Mouse (Mus musculus) gastrocnemius, adult 8-10 months (tissue): ENCODE data around the gene Fam8a1. TPM values are rescaled to one million over a fixed set of nuclear protein-coding genes. Genes with fewer than 3 reads are reported as not detected.

Source experiments
- DNase-seq, 2 experiments: peaks; one replicate each; pipeline ENCODE4 v3.0.0; 2022; ENCODE audit warnings: low spot score in 2 of 2
- total RNA-seq, 4 experiments: library from RNA; stranded (reverse); gene quantifications; 2 replicates each; pipeline ENCODE4 v1.2.4; 2022

The Fam8a1 gene
- 10 to 100 TPM; 33.0 to 40.0 (median 35.2) TPM for total RNA-seq

DNA sequence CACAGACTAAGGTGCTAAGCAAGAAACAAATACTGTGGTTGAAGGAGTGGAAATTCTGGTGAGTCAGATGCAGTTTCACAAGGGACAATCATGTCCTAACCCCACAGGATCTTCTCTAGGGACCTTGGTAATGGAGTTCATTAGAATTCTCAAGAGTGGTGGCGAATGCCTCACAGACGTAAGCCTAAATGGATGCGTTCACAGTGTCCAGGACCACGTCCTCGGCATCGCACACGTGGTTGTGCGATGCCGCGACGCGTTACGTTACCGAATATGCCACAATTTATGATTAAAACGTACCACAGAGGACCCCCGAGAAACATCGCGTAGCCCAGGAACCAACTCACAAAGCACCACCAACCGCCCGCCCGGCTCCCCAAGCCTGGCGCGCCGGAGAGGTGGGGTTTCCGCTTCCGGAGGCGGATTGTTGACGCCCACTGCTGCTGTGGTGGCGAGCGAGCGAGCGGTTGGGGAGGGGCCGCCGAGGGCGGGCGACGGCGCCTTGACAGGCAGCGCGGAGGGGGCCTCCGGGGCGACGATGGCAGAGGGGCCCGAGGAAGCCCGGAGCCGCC lies at the start of gene Fam8a1:
Gene Fam8a1, plus strand, starts transcription at position 475 of the 572 bp plus-strand sequence.
- DNase-seq: peak; percentile 86 to 87

DNA sequence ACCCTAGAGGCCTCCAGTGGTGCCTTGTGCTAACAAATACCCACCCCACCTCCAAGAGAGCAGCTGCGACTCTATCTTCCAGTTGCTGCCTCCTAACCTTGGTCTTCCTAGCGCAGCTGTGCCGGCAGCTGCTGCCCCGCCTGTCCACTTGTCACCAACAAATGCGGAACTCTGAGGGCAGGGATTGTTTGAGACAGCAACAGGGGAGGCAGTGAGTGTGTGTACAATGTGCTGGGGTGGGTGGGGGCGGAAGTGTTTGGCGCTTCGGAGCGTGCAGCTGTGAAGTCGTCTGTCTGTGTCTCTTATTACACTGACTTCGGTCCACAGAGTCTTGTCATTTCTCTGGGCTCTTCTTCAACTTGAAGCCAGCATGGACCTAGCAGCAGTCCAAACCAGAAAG lies 49.7 kb upstream of the Fam8a1 start:
- peak in 1 of 2 experiments; percentile 18 for DNase-seq

DNA sequence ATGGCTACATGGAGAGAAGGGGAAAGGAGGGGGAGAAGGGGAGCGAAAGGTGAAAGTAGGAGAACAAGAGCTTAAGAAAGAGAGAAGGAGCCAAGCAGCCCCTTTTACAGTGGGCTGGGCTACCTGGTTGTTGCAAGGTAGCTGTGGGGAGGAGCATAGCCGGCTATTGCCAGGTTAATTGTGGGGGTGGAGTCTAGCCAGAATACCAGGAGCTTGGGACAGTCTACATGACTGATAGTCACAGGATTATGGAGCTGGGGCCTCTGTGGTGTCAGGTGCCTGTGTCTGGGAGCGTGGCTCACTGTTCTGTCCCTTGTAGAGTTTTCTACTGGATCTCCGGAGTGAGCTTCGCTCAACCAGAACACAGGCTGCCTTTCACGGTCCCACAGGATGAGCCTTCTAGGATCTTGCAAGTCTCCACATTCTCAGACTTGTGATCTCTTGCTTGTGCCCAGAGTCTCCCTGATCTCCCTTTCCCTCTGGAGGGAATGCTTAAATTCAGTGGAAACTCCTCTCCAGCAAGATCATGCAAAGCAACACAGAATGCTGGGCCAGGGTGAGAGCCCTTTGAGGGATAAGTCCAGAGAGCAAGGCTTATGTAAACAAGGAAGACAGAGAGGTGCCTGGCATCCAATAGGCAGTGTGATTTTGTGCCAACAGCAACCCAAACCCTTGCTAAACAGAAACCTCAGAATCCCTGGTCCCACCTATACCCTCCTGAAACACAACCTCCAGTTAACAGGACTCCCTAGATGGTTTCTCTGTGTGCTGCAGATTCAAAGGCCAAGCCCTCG lies 48.2 kb upstream of the Fam8a1 start:
- no peak for DNase-seq

DNA sequence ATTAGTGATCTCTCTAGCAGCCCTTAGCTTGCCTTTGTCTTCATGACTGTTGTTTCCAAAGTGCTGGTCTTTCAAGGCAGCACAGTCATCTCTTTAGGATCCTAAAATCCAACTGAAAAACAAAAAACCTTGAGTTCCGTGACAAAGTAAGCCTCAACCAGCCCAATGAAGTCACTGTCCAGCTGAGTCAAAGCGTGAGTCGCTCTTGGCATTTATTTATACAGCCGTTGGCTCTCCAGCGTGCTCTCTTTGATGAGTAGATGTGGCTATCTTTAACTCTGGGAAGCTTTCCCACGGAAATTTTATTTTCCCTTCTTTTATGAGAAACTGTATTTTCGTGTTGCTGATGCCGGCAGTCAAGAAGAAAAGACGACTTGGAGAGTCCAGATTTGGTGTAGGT lies 42.7 kb upstream of the Fam8a1 start:
- DNase-seq: no peak

DNA sequence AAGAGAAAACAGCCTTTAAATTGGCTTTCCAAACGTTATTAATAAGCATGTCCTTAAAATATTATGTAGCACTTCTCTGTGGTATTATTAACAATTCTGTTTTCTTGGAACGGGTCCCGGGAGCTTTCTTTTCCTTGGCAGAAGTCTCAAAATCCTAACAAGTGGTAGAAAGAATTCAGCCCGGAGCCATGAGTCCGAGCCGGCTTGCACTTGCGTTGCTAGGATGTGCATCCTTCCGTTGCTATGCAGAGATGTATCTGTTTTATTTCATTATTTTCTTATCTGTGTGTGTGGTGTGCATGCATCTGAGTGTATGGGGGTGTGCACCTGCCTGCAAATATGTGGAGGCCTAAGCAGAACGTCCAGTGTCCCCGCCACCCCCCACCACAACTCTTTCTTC lies 41.5 kb upstream of the Fam8a1 start:
- DNase-seq: no peak

DNA sequence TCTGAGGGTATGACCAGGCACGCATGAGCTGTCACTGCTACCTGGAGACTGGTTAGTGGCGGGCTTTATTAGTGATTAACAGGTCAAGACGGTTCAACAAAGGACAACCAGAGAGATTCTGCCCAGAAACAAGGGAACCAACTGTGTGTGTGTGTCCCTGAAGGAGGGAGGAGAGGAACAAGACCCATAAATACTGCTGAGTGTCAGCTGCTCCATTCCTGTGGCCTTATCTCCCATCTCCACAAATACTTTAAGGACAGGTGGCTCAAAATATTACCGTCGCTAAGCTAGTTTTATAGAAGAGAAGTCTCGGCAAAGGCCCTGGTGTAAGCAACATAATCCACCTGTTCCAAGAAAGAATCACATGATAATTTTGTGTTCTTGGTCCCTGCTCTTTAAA lies 39.9 kb upstream of the Fam8a1 start:
- DNase-seq: no peak

DNA sequence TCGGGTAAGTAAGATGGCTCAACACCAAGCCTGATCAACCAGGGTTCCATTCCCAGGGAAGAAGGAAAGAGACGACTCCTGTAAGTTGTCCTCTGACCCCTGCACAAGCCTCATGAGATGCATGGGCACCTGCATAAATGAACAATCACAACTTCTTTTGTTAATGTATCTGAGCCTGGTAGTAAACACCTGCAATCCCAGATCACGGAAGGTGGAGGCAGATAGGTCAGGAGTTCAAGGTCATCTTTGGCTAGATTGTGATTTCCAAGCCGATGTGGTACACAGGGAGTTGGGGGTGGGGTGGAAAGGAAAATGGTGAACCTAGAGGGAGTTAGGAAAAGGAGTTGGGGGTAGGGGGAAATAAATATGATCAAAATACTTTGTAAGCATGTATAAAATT lies 36.5 kb upstream of the Fam8a1 start:
- DNase-seq: no peak

DNA sequence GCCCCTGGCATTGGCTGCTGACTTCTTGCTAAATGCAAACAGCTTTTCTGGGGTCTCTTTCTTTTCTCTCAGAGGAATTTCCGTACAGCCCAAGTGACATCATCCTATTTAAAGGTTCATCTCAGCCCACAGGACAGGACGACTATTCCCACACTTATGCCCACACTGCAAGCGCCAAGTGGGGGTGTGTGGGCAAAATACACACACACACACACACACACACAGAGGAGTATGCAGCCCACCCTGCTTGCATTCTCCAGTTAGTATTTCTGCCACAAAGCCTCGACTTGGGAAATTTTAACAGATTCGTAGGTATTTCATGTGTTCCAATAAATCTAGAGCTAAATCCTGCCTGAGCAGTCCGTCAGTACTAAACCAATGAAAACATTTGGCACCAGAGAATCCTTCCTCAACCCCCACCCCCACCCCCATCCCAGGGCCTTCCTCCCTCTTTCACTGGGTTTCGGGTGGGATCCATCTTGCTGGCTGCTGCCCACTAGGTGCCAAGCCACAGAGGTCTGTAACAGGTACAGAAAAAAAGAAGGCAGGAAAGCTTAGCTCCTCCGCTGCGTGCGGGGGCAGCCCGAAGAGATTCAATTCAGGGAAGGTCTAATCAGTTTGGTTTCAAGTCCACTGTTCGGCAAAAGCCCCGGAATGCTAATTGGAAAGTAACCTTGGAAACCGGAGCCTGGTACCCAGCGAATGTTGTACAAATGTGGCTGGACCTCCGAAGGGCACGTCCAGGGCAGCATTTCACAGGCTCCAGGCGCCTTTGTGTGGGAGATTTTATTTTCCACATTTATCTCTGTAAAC lies 35.8 kb upstream of the Fam8a1 start:
- DNase-seq: no peak

DNA sequence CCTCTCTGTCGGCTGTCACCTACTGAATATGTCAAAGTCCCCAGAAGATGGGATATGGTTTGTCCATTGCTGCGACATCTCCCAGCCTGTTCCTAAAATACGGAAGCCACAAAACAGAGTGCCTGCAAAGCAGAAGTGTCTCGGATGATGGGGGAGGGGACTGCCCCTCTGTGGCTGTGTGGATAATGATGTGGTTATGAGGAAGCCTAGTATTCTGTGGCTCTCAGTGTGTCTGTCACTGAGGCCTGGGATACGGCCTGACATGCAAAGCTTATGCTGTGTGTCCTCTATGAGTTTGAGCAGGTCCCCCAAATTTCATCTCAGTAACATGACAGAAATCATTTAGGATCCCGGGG lies 35.2 kb upstream of the Fam8a1 start:
- DNase-seq: no peak

DNA sequence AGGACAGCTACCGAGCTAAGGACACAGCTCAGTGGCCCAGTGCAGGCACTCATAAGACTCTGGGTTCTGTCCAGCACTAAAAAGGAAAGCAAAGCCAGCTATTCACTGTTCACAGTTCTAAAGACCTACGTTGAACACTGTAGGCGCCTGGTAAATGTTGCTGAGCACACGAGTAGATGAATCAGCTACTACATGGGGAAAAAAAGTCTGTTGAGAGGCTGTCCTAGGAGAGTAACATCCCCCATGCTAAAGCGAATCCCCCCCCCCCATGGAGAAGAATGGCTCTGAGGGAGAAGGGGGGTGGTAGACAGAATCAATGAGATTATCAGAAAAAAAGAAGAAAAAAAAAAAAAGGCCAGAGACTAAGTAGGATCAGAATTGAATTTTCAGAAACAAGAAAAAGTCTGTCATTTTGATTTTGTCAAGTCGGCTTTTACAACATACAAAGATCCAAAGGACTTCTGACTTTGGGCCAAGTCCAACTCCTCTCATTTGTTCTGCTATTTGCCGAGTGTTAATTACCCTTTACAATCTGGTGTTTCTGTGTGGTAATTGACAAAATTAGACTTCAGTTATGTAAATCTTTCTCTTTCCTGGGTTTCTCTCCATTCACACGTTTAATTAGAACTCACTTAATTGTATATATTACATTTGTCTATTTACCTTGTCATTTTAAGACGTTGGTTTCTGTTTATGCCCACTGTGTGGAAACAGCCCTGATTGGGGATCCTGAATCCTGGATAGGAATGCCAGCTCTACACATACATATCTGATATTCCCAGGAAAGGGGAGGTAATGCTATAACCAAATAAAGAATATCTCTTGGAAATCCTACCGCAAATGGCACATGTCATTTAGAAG lies 28.5 kb upstream of the Fam8a1 start:
- DNase-seq: no peak

DNA sequence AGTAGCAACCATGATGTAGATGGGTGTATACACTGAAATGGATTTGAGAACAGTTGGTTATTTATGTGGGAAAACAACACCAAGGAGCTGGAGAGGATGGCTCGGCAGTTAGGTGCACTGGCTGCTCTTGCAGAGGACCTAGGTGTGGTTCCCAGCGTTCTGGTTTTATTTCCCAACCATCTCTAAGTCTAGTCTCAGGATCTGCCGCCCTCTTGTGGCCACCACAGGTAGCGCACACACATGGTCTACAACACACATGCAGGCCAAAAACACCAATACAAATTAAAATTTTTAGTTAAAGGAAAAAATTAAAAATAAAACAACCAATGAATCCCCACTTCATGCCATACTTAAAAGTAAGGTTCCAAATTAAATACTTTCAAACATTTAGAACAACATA lies 27.0 kb upstream of the Fam8a1 start:
- no peak for DNase-seq

DNA sequence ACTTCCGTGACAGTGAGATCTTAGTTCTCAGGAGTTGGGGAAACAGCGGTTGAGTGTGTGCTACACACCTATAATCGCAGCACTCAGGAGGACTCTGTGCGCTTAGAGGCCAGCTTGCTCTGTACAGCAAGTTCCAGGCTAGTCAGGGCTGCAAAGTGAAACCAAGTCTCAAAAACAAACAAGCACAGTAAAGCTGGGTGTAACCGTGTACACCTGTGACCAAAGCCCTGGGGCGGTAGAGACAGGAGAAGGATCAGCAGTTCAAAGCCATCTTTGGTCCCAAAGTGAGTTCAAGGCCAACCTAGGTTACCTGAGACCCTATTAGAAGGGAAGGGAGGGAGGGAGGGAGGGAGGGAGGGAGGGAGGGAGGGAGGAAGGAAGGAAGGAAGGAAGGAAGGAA lies 25.1 kb upstream of the Fam8a1 start:
- DNase-seq: no peak

DNA sequence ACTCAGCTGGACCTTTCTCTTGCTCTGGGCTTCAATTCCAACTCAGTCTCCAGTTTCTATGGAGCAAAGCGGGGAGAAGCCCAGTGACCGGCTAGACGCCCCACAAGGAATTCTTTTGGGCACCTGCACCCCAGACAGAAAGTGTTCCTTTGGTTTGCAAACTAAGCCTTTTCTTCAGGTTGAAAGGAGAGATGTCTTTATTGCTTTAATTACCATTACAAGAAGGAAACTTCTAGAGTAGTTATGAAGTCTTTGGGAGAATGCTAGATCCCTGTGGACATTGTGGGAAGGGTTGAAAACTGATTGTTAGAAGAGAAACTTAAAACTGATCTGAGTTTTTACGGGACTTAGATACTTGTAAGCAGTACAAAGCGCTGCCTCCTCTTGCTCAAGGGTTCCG lies 23.8 kb upstream of the Fam8a1 start:
- no peak for DNase-seq

DNA sequence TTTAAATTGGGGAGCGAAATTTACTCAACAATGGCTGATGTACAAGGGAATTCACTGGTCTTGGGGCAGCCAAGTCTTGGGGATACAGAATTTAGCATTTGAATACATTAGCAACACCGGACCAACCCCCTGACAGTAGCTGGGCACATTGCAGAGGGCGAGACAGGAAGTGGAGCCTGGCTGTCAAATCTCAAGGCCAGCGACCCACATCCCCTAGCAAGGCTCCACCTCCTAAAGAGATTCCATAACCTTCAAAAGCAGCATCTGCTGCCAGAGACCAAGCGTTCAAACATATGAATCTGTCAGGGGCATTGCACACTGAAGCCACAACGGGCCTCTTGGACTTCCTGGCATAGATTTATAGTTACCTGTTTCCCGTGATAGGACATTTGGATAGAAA lies 17.5 kb upstream of the Fam8a1 start:
- DNase-seq: no peak

DNA sequence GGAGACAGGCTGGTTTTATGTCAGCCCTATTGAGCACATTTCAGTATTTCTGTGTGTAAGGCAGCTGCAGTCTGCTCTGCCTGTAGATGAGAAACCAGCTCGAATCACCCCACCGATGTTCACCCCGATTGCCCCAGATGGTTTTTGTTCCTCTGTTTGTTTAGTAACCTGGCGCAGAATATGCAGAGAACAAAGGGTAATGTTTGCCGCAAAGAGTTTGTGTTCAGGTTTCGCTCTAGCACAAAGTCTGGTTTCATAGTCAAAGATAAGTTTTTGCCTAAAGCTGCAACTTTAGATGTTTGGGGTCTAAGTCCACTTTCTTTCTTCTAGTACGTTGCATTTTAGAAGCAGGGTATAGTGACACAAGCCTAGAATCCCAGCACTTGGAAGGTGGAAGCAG lies 16.7 kb upstream of the Fam8a1 start:
- no peak for DNase-seq

DNA sequence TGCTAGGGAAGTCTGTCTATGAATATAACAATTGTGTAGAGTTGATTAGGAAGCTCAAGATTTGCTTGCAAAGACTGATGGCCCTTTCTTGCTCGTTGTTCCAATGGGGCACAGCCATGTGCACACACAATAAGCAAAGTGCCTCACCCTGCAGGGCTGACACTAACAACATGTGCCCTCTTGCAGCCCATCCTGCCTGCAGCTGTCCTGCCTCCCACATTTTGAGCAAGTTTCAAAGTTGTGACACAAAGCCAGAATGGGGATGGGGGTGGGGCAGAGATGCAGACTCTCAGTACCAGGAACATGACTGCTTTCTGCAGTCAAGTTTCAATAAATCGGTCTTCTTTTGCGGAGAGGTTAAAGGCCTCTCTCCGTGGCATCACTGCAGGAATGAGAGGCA lies 15.7 kb upstream of the Fam8a1 start:
- DNase-seq: no peak

DNA sequence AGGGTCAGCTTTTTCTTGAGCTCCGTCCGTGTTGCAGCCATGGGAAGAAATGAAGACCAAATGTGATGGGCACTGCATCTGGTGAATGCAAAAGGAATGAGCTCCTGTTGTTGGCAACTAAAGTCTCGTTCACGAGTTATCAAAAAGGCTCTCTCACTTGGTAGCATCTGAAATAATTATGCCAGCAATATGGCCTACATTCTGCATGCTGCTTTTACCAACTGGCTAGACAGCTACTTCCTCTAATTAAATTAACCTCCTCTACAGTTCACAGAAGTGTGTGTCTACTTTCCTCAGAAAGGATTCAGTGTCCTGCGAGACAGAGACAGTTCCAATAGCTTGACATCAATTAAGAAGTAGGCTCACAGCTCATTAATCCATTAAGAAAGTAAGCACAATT lies 14.8 kb upstream of the Fam8a1 start:
- DNase-seq: no peak

DNA sequence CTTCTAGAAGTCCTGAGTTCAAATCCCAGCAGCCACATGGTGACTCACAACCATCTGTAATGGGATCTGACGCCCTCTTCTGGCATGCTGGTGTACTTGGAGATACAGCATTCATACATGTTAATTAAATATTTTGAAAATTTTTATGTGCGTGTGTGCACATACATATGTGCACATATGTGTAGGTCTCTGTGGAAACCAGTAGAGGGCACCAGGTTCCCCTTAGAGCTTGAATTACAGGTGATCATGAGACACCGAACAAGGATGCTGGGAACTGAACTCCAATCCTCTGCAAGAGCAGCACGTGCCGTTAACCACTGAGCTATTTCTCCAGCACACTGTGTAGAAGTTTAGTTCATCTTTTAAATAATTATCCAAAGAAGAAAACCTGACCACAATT lies 10.1 kb upstream of the Fam8a1 start:
- no peak for DNase-seq

DNA sequence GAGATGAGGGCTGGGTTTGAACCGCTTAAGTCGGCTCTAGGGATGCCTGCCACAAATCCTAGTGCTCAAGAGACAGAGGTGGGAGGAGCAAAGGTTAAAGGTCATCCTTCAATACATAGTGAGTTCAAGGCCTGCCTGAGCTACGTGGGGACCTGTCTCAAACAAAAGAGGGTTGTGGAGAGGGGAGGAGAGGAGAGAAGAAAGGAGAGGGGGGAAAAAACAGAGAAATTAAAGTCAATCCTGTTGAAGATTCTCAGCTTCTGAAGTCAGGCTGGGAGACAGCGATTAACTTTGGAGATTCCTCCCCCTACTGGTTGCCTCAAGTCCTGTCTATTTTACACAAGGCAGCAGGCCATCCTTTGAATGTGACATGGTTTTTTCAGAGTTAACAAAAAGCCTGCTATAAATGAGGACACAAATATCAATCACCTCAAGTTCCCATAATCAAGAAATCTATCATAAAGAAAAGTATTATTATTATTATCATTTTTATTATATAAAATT lies 5.8 kb upstream of the Fam8a1 start:
- DNase-seq: no peak

DNA sequence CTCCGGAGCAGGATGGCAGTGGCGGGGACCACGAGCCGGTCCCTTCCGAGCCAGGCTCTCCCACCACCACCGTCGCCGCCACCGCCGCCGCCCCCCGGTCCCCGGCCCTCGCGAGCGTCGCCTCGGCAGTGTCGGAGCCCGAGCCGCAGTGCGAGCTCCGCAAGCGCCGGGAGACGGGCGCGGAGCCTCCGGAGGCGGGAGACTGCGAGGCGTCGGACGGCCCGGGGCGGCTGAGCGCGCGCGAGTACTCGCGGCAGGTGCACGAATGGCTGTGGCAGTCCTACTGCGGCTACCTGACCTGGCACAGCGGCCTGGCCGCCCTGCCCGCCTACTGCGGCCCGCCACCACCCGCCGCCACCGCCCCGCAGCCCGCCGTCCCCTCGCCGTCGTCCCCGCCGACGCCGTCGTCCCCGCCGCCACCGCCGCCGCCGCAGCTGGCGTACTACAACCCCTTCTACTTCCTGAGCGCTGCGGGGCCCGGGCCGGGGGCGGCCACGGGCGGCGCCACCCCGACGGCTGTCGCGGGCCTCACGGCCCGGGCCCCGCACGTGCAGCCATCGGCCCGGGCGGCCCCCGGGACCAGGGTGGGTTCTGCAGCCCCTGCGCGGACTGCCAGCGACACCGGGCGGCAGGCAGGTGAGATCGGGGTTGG lies 424 bp downstream of the Fam8a1 start:
- peak in 1 of 2 experiments; percentile 12 for DNase-seq

DNA sequence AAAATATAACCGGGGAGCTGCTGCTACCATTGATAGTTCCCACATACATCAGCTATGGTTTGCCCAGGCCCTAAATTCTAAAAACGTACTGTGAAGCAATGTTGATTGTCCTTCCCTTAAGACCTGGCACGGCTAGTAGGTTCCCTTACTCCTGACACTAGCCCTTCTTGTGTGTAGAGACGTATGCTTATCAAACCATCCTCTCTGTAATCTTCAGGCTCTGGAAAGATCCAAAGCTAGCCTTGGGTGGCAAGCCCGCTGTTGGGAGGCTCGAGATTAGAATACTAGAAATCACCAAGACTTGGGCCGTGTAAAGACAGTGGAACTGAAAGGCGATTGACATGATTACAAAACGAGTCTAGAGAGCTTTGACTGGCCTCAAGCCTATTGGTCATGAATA lies 1.2 kb downstream of the Fam8a1 start:
- DNase-seq: no peak
